Mouse (Mus musculus) lung, postnatal 25 days (tissue): ENCODE results near the gene Cd300ld2.
"Not testable (repeated sequence)": the region's sequence is repeated elsewhere in the genome, so short reads cannot be mapped to it uniquely, and the experiment has no call there.

ENCODE experiments used
- DNase-seq: peaks from one replicate; pipeline ENCODE4 v3.0.0; 2022; ENCODE audit warnings: low spot score

The Cd300ld2 gene

DNA sequence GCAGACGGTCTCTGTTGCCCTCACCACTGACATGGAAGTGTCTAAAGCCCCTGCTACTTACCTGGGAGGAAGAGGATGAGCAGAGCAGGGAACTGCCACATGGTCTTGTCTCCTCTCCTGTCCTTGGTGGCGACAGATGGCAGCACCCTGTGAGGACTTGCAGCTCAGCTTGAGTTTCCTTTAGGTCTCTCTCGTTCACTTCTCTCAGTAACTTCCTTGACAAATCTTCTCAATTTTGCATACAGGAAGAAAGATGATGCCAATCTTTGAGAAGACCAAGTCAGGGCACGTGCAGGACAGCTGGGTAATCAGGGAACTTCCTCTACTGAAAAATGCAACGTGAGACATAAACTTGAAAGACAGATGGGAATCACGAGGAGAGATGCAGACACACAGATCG, at the start of gene Cd300ld2:
TSS of gene Cd300ld2 (minus strand) at position 101 of the 400 bp plus-strand sequence.
- not testable (repeated sequence) for DNase-seq

DNA sequence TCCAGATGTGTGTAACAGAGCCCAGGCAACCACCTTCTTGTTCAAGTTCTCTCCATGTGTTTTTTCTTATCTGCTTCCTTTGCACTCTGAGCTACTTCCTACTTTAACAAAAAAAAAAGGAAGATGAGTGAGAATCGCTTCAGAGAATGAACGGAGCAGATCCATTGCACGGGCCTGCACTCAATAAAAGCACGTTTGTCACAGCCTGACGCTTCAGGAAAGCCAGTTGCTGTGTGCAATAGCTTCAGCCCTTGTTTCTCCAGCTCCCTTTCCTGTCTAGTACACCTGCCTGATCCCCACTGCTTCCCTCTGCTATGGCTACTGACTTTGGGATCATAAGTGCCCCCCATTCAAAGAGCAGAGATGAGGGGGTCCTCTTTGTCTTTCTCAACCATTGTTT, 46.1 kb upstream of the Cd300ld2 start, which contains the start of gene Cd300e:
TSS of gene Cd300e (minus strand) at position 101 of the 400 bp plus-strand sequence.
- no peak for DNase-seq

DNA sequence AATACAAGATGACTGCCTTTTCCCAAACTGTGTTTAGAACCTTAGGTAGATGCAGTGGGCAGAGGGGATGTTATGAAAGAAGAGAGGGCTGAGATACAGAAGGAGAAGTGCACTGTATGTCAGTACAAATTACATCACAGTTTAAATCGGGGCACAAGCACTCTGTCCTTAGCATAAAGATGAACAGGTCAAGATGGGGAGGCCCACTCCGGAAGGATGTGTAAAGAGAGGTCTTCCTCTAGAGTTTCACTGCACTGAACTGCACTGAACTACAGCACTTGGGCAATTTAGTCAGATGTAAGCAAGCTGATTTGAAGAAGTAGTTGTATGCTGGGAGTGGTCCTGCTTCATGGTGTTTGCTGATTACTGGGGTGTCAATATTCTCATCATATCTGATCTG, 43.8 kb upstream of the Cd300ld2 start:
- DNase-seq: peak; percentile 5

DNA sequence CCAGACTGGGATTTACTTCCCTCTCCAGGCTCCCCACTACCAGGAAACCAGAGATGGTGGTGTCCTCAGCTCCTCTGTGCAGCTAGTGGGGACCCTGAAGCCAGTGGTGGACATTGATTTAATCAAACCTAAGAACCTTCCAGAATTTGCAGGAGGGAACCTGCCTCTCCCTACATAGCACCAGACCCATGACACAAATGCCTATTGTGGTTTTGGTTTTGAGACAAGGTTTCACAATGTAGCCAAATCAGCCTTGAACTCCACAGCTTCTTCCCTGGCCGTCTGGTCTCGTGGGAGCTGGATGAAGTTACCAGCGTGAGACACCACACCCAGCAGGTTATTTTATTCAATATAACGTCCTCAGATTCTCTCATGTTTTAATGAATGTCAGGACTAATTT, 42.7 kb upstream of the Cd300ld2 start:
- no peak for DNase-seq

DNA sequence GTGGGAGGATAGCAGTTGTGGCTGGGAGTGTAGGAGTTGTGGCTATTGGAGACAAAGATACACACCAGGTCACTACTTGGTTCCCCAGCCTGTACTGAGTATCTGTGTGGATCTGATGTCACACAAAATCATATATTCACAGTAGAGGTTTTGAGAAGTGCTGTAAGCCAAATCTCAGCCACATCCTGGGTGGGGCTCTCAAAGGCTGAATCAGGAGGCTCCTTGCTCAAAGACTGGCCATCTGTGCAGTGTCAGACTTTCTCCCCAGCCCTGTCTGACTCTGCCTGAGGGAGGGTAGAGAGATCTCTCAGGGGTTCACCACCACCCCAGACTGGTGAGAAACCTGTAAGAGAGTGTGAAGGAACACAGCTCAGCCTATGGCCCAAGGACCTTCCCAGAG, 38.5 kb upstream of the Cd300ld2 start:
- no peak for DNase-seq

DNA sequence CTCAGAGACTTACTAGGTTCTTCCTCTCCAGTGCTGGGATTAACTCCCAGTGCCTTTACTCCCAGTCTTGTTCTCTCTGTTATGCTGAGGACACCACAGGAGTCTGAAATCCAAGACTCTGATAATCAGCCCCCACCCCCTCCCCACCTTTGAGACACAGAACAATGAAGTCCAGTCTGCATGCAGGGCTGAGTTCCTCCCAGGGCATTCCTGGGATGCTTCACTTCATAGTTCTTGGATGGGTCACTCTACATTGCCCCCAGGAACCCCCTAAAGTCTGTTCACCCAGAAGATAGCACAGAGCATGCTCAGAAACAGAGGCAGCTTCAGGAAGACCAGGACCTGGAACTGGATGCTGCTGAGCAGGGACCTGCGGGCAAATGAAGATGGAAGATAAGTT, 37.0 kb upstream of the Cd300ld2 start:
- no peak for DNase-seq

DNA sequence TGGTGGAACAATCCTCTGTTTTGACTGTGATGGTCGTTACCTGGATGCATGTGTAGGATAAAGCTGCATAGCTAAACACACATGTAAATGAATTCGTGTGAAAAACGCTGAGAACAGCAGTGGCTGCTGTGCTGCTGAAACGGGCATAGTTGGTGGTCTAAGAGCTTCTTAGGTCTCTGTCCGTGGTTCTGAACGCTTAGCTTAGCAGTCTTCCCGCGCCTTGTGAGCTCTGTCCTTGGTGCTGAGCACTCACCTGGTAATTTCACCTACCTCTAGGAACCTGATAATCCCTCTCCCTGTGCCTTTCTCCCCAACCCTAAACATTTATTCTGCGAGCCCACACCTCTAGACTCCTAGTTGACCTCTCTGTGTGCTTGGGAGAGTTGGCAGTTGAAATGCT, 36.2 kb upstream of the Cd300ld2 start:
- no peak for DNase-seq

DNA sequence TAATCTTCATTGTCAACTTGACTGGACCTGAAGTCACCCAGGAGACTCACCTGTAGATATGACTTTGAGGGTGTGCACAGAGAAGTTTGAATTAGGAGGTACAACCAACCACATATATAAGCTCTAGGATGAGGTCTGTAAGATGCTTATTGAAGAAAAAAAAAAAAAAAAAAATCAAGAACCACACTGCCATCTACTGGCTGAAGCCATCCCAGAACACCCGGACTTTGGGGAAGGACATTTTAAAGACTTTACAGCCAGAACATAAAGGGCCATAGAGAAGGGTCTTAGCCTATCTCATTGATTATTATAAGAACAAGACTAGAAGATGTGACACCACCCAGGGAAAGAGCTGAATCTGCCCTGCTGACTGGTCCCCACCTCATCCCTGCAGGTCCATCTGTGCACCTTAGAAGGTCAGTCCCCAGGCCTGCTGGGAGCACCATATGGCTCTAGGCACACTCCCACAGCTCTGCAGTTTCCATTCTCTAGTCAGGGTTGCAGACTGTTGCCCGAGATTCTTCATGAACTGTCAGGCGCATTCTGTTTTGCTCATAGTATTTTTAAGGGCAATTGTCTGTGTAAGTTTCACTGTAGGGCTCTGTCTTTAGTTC, 33.4 kb upstream of the Cd300ld2 start:
- DNase-seq: no peak

DNA sequence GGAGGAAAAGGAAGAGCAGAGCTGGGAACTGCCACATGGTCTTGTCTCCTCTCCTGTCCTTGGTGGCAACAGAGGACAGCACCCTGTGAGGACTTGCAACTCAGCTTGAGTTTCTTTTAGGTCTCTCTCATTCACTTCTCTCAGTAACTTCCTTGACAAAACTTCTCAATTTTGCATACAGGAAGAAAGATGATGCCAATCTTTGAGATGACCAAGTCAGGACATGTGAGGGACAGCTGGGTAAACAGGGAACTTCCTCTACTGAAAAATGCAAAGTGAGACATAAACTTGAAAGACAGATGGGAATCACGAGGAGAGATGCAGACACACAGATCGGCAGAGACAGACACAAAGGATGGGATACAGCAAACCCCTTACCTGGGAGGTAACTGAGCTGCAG, 32.3 kb upstream of the Cd300ld2 start, which contains the start of gene Cd300ld3:
TSS of gene Cd300ld3 (minus strand) at position 151 of the 400 bp plus-strand sequence.
- DNase-seq: peak; percentile 14

DNA sequence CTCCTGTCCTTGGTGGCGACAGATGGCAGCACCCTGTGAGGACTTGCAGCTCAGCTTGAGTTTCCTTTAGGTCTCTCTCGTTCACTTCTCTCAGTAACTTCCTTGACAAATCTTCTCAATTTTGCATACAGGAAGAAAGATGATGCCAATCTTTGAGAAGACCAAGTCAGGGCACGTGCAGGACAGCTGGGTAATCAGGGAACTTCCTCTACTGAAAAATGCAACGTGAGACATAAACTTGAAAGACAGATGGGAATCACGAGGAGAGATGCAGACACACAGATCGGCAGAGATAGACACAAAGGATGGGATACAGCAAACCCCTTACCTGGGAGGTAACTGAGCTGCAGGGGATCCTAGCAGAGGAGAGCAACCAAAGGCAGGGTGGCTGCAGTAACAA, 21.7 kb upstream of the Cd300ld2 start, which contains the start of gene Cd300ld5:
TSS of gene Cd300ld5 (minus strand) at position 101 of the 400 bp plus-strand sequence.
- DNase-seq: not testable (repeated sequence)

DNA sequence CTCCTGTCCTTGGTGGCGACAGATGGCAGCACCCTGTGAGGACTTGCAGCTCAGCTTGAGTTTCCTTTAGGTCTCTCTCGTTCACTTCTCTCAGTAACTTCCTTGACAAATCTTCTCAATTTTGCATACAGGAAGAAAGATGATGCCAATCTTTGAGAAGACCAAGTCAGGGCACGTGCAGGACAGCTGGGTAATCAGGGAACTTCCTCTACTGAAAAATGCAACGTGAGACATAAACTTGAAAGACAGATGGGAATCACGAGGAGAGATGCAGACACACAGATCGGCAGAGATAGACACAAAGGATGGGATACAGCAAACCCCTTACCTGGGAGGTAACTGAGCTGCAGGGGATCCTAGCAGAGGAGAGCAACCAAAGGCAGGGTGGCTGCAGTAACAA, 10.9 kb upstream of the Cd300ld2 start, which contains the start of gene Cd300ld4:
TSS of gene Cd300ld4 (minus strand) at position 101 of the 400 bp plus-strand sequence.
- DNase-seq: not testable (repeated sequence)

DNA sequence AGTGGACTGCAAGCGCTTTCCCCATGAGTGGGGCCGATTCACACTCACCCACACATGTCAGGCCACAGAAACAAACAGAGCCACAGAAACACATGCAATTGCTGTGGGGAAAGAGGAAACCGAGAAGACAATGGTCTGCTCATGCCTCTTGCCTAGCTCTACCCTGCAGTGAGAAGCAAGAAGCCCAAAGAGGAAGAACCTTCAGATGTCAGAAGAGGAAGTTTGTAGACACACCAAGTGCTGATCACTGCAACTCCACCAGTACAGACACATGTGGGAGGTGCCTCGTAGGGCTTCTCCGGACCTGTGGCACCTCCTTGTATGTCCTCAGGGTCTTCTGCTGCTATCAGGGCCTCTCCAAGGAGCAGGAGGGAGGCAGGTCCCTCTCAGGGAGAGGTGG, 11.9 kb downstream of the Cd300ld2 start:
- no peak for DNase-seq

DNA sequence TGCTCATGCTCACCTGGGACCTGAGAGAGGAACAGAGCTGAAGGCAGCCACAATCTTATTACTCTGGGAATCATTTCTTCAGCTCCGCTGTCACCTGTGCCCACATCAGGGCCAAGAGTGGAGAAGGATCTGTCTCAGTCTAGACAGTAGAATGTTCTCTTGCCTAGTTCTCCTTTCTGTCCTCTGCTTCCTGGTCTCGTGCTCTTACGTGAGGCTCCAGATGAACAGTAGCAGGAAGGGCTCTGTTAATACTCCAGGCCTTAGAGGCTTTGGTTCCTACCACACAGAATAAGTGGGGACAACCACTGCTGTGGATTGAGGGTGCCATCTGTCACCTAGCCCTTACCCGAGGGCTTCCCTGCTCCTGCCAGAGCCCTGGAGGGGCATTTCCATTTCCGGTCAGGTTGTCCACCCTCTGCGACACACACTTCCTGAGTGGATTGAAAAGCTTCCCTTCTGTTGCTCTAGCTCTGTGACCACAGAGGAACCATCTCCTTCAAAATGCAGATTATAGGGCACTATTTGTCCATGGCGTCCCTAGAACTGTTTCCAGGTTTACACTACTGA, 14.4 kb downstream of the Cd300ld2 start, which contains the start of gene Cd300c2:
TSS of gene Cd300c2 (minus strand) at position 407 of the 567 bp plus-strand sequence.
- DNase-seq: no peak

DNA sequence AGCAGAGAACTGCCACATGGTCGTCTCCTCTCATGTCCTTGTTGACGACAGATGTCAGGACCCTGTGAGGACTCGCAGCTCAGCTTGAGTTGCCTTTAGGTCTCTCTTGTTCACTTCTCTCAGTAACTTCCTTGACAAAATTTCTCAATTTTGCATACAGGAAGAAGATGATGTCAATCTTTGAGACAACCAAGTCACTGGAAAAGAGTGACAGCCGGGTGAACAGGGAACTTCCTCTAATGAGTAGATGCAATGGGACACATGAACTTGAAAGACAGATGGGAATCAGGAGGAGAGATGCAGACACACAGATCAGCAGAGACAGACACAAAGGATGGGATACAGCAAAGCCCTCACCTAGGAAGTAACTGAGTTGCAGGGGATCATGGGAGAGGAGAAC, 26.2 kb downstream of the Cd300ld2 start, which contains the start of gene Cd300ld:
TSS of gene Cd300ld (minus strand) at position 130 of the 400 bp plus-strand sequence.
- no peak for DNase-seq

DNA sequence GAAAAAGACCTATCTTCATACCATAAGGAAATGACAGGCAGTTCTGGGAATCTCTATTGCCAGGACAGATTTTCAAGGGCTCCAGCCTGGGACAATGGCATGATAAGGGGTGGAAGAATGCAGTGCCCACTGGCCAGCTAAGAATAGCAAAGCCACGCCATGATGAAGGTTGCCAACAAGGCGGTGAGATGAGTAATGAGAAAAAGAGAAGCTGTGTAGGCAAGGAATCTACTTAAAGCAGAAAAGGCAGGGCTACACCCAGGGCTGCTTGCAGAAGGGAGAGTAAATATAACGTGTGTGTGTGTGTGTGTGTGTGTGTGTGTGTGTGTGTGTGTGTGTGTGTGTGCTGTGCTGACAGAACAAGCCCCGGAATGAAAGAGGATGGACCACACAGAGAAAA, 34.1 kb downstream of the Cd300ld2 start:
- no peak for DNase-seq

DNA sequence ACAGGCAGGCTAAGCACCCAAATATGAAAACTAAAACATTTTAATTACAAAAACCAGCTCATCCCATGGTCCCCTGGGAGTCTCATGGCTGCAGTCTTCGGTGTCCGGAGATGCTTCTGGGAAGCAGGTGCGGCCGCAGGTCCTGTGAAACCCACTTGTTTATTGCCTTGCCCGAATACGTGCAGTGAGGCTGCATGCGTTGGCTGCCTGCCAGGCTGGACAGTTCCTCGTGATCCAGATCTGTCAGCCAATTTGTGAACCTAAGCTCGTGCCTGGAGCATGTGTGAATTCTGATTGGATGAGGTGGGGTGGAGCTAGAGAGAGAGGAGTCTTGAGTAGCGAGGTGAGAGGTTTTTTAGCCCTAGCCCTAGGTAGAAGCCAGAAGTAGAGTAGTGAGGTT, 43.3 kb downstream of the Cd300ld2 start:
- DNase-seq: no peak

DNA sequence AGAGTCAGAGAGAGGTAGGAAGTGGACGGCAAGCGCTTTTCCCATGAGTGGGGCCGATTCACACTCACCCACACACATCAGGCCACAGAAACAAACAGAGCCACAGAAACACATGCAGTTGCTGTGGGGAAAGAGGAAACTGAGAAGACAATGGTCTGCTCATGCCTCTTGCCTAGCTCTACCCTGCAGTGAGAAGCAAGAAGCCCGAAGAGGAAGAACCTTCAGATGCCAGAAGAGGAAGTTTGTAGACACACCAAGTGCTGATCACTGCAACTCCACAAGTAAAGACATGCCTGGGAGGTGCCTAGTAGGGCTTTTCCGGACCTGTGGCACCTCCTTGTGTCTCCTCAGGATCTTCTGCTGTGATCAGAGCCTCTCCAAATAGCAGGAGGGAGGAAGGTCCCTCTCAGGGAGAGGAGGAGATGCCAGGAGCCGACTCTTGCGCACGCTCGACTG, 47.2 kb downstream of the Cd300ld2 start, which contains the start of gene Cd300c:
TSS of gene Cd300c (minus strand) at position 406 of the 456 bp plus-strand sequence.
- peak; percentile 46 for DNase-seq

DNA sequence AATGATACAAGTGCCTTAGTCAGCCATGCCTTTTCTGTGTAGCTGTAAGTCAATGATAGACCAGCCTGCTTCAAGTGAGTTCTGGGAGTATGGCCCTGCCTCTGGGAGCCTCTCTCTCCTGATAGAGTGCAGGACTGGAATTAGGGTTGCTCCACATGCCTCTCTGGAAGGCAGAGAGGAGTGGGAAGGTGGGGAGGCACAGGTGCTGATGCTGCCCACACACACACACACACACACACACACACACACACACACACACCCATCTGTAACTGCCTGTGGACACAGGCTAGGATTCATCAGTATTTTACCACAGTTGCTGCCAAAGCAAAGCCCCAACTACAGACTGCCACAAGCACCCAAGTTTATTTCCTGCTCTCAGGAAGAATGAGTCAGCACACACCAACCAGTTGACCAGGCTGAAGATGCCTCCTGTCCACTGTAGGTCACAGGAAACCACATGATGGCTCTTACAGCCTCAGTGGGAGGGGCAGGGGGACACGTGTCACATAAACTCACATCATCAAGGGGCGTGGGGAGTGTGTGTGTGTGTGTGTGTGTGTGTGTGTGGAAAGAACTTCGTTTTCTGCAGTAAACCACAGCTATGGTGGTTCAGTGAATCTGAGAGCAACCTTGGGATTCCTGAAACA, 50.7 kb downstream of the Cd300ld2 start:
- DNase-seq: peak; percentile 38

DNA sequence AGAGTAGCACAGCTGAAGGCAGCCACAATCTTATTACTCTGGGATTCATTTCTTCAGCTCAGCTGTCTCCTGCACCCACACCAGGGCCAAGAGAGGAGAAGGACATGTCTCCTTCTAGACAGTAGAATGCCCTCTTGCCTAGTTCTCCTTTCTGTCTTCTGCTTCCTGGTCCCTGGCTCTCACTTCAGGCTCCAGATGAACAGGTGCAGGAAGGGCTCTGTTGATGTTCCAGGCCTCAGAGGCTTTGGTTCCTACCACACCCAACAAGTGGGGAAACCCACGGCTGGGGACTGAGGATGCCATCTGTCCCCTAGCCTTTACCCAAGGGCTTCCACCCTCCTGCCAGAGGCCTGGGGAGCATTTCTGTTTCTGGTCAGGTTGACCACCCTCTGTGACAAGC, 55.6 kb downstream of the Cd300ld2 start:
- no peak for DNase-seq
